Mouse (Mus musculus) gastrocnemius, postnatal 36 days (tissue): ENCODE results near the gene Trp53. TPM values are rescaled to one million over a fixed set of nuclear protein-coding genes. Genes with fewer than 3 reads are reported as not detected.
A peak's percentile ranks its signal among the peaks of the same experiment; 100 is the strongest.
"Not testable (repeated sequence)": the region's sequence is repeated elsewhere in the genome, so short reads cannot be mapped to it uniquely, and the experiment has no call there.

Experiments
- DNase-seq, 2 experiments: peaks; one replicate each; pipeline ENCODE4 v3.0.0; 2022
- intact Hi-C: fragments of 180-260 bp; cut with DNase I; formaldehyde crosslinking; loops from one replicate; pipeline ENCODE4 v1.15.1; 2025
- long read RNA-seq, 2 experiments: library from polyadenylated mRNA; stranded (forward); transcript quantifications; one replicate each; pipeline ENCODE4 v2.0.0; 2021
- total RNA-seq, 2 experiments: library from RNA; stranded (reverse); gene quantifications; 2 replicates each; pipeline ENCODE4 v1.2.3; 2021

Gene Trp53
- total RNA-seq: 10 to 100 TPM; 10.7 to 15.8 TPM
- long read RNA-seq, experiment 1, transcript Trp53-203 (11 exons, 1,771 nt): major isoform, 8 of 14 reads
- long read RNA-seq, experiment 1, partial matches to known transcripts: 1 of 14 reads
- long read RNA-seq, experiment 1, other reads (novel, unspliced or antisense): 5 of 14 reads
- long read RNA-seq, experiment 2, transcript Trp53-203 (11 exons, 1,771 nt): major isoform, 18 of 21 reads
- long read RNA-seq, experiment 2, partial matches to known transcripts: 1 of 21 reads
- long read RNA-seq, experiment 2, other reads (novel, unspliced or antisense): 2 of 21 reads

GRCm38 (mm10) chr11:69580091-69580514 is at the start of gene Trp53, which contains the start of gene Wrap53:
Gene Trp53, plus strand, starts transcription at chr11:69580359.
Gene Wrap53, minus strand, starts transcription at chr11:69580255.
- DNase-seq: peak; percentile 83 to 86
- intact Hi-C loops: no loop called here

GRCm38 (mm10) chr11:69530755-69531154 is 49.4 kb upstream of the Trp53 start:
- DNase-seq, intact Hi-C loops: not testable (repeated sequence)

DNA sequence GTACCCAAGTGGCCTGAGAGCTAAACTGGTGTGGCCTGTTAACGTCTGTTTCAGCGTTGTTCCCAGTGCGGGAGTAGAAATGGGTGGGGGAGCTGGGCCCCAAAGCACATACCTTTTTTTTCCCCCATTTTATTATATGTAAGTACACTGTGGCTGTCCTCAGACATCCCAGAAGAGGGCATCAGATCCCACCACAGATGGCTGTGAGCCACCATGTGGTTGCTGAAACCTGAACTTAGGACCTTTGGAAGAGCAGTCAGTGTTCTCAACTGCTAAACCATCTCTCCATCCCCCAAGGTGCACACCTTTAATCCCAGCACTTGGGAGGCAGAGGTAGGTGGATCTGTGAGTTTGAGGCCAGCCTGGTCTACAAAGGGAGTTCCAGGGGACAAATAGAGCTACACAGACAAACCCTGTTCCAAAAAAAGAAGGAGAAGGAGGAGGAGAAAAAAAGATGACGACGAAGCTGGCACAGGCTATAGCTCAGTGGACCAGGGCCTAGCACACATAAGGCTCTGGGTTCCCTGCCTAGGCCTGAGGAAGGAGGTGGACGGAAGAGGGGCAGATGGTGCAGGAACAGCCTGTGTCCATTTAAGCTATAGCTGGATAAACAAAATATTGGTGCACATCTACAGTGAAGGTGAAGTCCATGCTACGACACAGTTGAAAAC is 47.5 kb upstream of the Trp53 start:
- DNase-seq: no peak
- intact Hi-C loops: no loop called here

GRCm38 (mm10) chr11:69534990-69535389 is 45.2 kb upstream of the Trp53 start:
- intact Hi-C loops: no loop called here
- DNase-seq: no peak

DNA sequence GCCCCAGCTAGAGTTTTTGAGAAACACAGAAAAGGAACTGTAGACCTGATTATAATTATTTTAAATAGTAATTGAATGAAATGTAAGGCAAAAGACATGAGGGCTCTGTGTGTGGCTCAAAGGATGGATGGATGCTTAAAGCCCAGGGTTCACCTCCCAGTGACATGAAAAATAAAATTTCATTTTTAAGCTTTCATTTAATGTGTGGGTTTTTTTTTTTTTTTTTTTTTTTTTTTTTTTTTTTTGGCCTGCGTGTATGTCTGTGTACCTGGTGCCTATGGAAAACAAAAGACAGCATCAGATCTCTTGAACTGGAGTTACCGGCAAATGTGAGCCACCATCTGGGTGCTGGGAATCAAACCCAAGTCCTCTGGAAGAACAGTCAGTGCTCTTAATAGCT is 39.5 kb upstream of the Trp53 start:
- no peak for DNase-seq
- intact Hi-C loops: no loop called here

- intact Hi-C loops: not testable (repeated sequence)
These were observed 38.4 kb upstream of the Trp53 start for GRCm38 (mm10) chr11:69541741-69542140.

GRCm38 (mm10) chr11:69543598-69543997 is 36.6 kb upstream of the Trp53 start:
- intact Hi-C loops: no loop called here
- DNase-seq: no peak

More at GRCm38 (mm10) chr11:69541741-69542140, 38.4 kb upstream of the Trp53 start:
- DNase-seq: not testable (repeated sequence)

DNA sequence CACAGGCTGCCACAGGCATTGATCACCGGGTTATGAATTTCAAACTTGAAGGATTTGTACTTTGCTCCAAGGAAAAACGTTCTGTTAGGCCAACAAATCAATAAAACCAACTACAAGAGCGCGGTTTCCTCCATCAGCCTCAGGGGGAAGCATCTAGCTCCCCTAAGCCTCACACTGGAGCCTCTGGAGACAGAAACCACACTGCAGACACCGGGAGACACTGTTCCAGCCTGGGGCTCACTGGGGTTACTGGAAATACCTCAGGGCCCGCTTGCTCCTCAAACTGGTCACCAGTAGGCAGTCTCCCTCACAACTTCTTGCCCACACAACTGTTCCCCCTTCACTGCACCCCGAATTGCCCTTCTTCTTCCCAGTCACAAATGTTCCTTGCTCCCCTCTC is 34.2 kb upstream of the Trp53 start:
- no peak for DNase-seq

DNA sequence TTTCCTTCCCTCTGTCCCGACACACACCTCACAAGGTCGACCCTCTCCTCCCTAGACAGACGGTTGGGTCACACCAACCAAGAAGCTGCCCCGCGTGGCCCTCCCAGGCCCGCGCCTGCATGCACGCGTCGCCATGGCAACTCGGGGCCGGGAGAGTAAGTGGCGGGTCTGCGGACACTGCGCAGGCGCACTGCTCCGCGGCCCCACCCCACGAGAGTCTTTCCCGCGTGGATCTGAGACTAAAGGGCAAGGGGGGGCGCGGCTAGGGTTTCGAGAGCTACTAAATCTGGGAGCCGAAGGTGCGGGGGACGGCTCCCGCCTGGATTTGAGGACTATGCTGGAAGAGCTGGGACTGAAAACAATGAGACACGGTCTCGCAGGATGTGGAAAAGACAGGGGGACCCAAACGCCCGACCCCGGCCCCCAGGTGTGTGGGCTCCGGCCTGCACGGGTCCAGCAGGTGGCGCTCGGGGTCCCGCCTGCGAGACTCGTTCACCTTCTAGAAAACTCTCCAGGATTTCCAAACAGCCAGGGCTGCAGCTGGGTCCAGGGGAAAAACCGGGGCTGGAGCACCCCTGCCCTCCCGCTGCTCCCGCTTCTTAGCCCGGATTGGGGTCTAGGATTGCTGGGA is 33.6 kb upstream of the Trp53 start:
- intact Hi-C loops: loop anchor here (1.0 to 2.0 kb wide), 2 partner anchors 29 to 66 kb away; no protein-coding TSS in a partner anchor
- peak; percentile 53 to 59 for DNase-seq

More for the DNA sequence above, 34.2 kb upstream of the Trp53 start:
- intact Hi-C loops: loop anchor here (2.0 kb wide), 1 partner anchor 67 kb away; no protein-coding TSS in a partner anchor

DNA sequence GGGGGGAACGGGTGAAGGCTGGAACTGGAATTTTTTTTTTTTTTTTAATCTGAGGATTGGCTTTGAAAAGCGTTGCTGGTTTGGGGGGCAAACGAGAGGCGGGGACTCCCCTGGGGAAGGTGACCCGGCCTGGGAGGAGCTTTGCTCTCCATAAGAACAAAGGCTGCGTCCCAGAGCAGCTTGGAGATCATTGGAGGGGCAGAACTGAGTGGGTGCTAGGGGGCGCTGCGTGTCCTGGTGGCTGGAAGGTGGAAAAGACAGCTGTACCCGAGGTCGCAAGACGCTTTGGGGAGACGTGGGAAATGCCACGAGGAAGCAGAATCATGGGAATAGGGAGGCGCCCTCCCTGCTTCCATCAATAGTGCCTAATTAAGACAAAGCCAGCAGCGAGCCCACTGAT is 33.1 kb upstream of the Trp53 start:
- intact Hi-C loops: loop anchor here (1.0 to 2.0 kb wide), 2 partner anchors 28 to 66 kb away; no protein-coding TSS in a partner anchor
- no peak for DNase-seq

- no peak for DNase-seq
- intact Hi-C loops: no loop called here
These were observed 31.0 kb upstream of the Trp53 start, which contains the start of gene Dnah2 for GRCm38 (mm10) chr11:69549060-69549656. Gene Dnah2, minus strand, starts transcription at chr11:69549110.

DNA sequence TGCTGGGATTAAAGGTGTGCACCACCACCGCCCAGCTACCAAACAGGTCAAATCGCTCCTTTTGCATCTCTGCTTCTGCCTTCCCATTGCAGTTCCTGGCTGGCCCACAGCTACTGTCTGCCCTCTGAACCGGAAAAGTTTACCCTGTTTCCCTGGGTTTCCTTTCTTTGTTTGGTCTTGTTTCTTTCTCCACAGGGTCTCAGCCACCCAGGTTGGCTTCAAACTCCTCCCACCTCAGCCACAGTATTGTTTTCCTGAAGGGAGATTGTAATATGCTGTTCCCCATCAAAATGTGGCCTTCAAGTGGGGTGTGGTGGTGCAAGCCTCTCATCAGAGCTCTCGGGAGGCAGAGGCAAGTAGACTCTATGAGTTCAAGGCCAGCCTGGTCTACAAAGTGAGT is 28.8 kb upstream of the Trp53 start:
- DNase-seq: no peak
- intact Hi-C loops: no loop called here

GRCm38 (mm10) chr11:69552622-69553340 is 27.4 kb upstream of the Trp53 start:
- no peak for DNase-seq
- intact Hi-C loops: no loop called here

- intact Hi-C loops: no loop called here
- DNase-seq: no peak
These were observed 26.8 kb upstream of the Trp53 start for GRCm38 (mm10) chr11:69553341-69553721.

DNA sequence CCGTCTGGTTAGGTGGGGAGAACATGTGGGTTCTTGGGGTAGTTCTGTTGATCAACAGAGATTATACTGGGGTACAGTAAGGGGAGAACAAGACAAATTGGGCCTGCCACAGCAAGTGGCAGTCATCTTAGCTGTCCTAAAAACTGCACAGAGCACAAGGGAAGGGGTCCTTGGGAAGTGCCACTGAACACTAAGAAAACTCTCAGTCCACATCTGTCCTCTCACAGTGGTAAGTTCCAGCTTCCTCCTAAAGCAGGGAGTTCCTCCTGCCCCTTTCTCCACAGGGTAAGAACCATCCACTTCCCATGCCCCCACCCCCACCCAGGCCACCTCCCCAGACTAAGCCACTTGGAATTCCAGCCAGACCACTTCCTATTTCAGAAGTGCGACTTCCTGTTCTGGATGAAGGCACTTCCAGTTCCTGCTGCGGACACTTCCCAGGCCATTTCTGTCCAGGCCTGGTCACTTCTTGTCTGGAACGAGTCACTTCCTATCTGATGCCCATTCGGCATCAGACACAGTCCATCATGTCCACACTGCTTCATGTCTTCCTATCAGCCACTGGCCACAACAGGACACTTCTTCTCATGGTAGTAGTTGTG is 25.5 kb upstream of the Trp53 start:
- intact Hi-C loops: no loop called here
- DNase-seq: no peak

- no peak for DNase-seq
- intact Hi-C loops: no loop called here
These were observed 22.7 kb upstream of the Trp53 start for GRCm38 (mm10) chr11:69557381-69557958.

DNA sequence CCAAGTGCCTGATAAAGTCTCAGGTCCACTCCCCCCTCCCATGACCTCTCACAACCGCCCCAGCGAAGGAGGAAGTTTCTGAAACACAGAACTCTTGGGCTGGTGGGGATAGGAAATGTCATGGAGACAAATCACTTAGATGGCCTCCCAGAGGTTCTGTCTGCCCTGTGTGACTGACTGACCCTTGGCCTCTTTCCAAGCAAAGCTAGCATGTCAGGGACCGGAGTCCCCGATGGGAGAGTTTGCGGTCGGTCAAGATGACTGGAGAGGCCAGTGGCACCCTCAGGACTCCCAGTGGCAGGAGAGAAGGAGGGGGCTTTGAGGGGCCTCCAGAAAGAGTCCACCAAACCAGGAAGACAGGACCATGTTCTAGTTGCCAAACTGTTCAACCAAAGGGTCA is 21.4 kb upstream of the Trp53 start:
- DNase-seq: no peak
- intact Hi-C loops: no loop called here

DNA sequence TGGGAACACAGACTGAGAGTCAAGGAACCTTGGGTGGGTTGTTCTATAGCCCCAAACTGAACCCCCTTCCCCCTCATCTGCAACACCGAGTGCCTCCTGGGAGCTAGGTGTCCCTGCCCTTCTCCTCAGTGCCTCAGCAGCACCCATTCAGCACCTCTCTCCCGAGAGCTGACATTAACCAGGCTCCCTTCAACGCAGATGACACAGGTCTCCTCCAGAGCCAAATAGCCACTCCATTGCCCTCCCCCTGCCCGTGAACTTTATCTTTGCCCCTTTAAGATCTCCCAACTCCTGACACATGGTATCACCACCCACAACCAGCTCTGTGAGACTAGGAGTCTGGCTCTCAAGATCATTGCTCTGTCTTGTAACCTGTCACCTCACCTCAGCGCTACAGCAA is 21.0 kb upstream of the Trp53 start:
- intact Hi-C loops: no loop called here
- DNase-seq: no peak
